Mouse (Mus musculus): Measurements from ENCODE around the gene Swsap1. TPM values are rescaled to one million over a fixed set of nuclear protein-coding genes. Genes with fewer than 3 reads are reported as not detected.

Swsap1 gene
- polyA plus RNA-seq, 1 experiment from 2014 or later, result 6.9 TPM

DNA sequence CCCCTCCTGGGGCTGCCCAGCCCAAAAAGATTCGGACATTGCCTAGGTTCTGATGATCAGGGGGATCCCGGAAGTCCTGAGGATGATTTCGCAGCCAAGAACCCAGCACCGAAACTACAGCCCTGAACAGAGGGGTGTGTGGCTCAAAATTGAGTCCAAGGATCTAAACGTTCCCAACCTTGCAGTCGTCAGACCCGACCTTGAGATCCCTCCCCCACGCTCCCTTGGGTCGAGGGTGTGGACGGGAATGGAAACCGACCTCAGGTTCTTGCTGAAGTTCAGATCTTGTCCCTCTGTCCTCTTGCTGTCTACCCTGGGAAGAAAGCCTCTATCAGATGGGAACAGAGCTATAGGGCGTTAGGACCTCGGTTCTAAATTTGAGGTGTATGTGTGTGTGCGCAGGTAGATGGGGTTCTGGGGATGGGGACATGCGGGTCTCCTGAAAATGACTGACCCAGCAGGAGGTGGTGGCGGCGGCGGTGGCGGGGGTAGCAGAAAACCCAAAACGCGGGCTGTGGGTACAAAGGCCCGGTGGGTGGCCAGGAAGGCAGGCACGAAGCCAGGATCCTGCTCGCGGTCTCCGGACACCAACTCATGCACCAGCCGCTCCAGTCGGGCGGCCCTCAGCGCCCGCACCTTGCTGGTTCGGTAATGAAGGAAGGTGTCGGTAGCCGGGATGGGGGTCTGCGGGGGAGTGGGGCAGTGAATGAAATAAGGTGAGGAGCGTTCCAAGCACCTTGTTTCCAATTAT, 32.2 kb downstream of the Swsap1 start:
- H3K27me3 ChIP-seq (ENCODE audit: insufficient read depth, poor library complexity, severe bottlenecking), result peaks cover 100% of the 10 kb centered on the region
- 5% methylated on average over 36 of the region's 36 CpGs for WGBS
- no peaks in the 10 kb centered on the region for H3K36me3 ChIP-seq
- no peaks in the 10 kb centered on the region for H3K9me3 ChIP-seq
- no peak for DNase-seq (ENCODE audit: low spot score)
- H3K4me1 ChIP-seq, result peaks cover 24% of the 10 kb centered on the region
- H3K4me3 ChIP-seq, result peak overlapping the region; percentile 64
- no peak overlapping the region for H3K27ac ChIP-seq

DNA sequence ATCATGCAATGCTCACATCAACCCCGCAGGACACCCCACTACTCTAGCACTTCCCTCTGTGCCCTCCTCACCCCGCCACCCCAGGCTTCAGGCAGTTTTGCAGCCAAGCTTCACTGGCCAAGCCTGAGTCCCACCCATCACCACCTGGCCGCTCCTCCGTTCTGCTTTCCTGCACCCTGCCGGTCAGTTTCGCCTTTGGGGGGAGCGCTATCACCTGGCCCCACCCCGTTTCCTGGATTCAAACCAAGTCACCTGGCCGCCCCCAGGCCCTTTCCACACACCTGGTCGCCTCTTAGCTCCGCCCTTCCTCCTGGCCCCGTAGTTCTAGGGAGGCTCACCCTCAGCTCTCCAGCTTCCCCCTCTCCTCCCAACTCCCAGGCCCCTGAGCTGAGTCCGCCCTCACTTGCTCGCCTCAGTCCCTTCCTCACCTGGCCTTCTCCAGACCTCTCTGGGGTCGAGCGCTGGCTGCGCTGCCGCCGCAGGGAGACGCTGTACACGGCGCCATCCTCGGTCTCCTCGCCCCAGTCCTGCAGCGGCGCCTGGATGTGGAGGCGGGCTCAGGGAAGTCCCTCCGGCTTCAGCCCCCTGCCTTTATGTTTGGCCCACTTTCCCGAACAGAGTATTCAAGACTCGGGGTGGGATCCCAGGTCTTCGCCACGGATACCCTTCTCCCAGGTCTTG, 33.0 kb downstream of the Swsap1 start:
- Histone ChIP-seq H3K27ac (no peak overlapping the region; the same call in 1 of the 2 replicates), H3K4me1 (peaks cover 24% of the 10 kb centered on the region), H3K4me3 (peak overlapping the region; percentile 64), H3K36me3 (no peaks in the 10 kb centered on the region), H3K27me3 (ENCODE audit: insufficient read depth, poor library complexity, severe bottlenecking) (peaks cover 100% of the 10 kb centered on the region), H3K9me3 (no peaks in the 10 kb centered on the region)
- no peak for DNase-seq (ENCODE audit: low spot score)
- WGBS, result 2% methylated on average over 32 of the region's 32 CpGs

GRCm38 (mm10) chr9:21989230-21990110, 33.9 kb downstream of the Swsap1 start, which contains the start of gene Rgl3:
Rgl3 (minus strand) TSS chr9:21989446.
- H3K36me3 ChIP-seq, result no peaks in the 10 kb centered on the region
- H3K27ac ChIP-seq, result no peak within 1 kb of the TSS; the same call in 1 of the 2 replicates
- whole genome bisulfite sequencing, result 2% methylated on average over 42 of the region's 42 CpGs

GRCm38 (mm10) chr9:21992227-21992626, 36.7 kb downstream of the Swsap1 start:
- Histone ChIP-seq H3K4me1 (peaks cover 24% of the 10 kb centered on the region), H3K27me3 (ENCODE audit: insufficient read depth, poor library complexity, severe bottlenecking) (peaks cover 80% of the 10 kb centered on the region), H3K9me3 (no peaks in the 10 kb centered on the region), H3K36me3 (no peaks in the 10 kb centered on the region), H3K4me3 (no peak overlapping the region), H3K27ac (no peak overlapping the region)
- no peak for DNase-seq (ENCODE audit: low spot score)
- WGBS, result 79% methylated on average over 4 of the region's 4 CpGs

More at GRCm38 (mm10) chr9:21989230-21990110, 33.9 kb downstream of the Swsap1 start, which contains the start of gene Rgl3:
- Histone ChIP-seq H3K4me1 (peaks cover 24% of the 10 kb centered on the region), H3K9me3 (no peaks in the 10 kb centered on the region), H3K4me3 (peak within 1 kb of the TSS; percentile 64), H3K27me3 (ENCODE audit: insufficient read depth, poor library complexity, severe bottlenecking) (peaks cover 99% of the 10 kb centered on the region)
- no peak for DNase-seq (ENCODE audit: low spot score)

- Histone ChIP-seq H3K4me3 (no peak overlapping the region), H3K9me3 (no peaks in the 10 kb centered on the region), H3K27ac (no peak overlapping the region), H3K27me3 (ENCODE audit: insufficient read depth, poor library complexity, severe bottlenecking) (peaks cover 47% of the 10 kb centered on the region), H3K36me3 (no peaks in the 10 kb centered on the region), H3K4me1 (no peaks in the 10 kb centered on the region)
- no peak for DNase-seq (ENCODE audit: low spot score)
- 80% methylated on average over 3 of the region's 3 CpGs for WGBS
These were observed 40.8 kb downstream of the Swsap1 start for GRCm38 (mm10) chr9:21996178-21996867.

- Histone ChIP-seq H3K4me3 (no peak overlapping the region), H3K36me3 (peaks cover 14% of the 10 kb centered on the region), H3K4me1 (peaks cover 24% of the 10 kb centered on the region), H3K9me3 (no peaks in the 10 kb centered on the region), H3K27ac (no peak overlapping the region), H3K27me3 (ENCODE audit: insufficient read depth, poor library complexity, severe bottlenecking) (peaks cover 8% of the 10 kb centered on the region; the same call in 1 of the 2 replicates)
- 83% methylated on average over 6 of the region's 6 CpGs for WGBS
- no peak for DNase-seq (ENCODE audit: low spot score)
These were observed 44.7 kb downstream of the Swsap1 start for GRCm38 (mm10) chr9:22000296-22000695.

- H3K4me3 ChIP-seq, result no peak overlapping the region
- WGBS, result 89% methylated on average over 4 of the region's 4 CpGs
- no peaks in the 10 kb centered on the region for H3K9me3 ChIP-seq
- peaks cover 8% of the 10 kb centered on the region; the same call in 1 of the 2 replicates for H3K27me3 ChIP-seq (ENCODE audit: insufficient read depth, poor library complexity, severe bottlenecking)
- no peak overlapping the region for H3K27ac ChIP-seq
- H3K4me1 ChIP-seq, result peaks cover 24% of the 10 kb centered on the region
- H3K36me3 ChIP-seq, result peaks cover 27% of the 10 kb centered on the region
- DNase-seq (ENCODE audit: low spot score), result no peak
These were observed 46.1 kb downstream of the Swsap1 start for GRCm38 (mm10) chr9:22001633-22002032.

DNA sequence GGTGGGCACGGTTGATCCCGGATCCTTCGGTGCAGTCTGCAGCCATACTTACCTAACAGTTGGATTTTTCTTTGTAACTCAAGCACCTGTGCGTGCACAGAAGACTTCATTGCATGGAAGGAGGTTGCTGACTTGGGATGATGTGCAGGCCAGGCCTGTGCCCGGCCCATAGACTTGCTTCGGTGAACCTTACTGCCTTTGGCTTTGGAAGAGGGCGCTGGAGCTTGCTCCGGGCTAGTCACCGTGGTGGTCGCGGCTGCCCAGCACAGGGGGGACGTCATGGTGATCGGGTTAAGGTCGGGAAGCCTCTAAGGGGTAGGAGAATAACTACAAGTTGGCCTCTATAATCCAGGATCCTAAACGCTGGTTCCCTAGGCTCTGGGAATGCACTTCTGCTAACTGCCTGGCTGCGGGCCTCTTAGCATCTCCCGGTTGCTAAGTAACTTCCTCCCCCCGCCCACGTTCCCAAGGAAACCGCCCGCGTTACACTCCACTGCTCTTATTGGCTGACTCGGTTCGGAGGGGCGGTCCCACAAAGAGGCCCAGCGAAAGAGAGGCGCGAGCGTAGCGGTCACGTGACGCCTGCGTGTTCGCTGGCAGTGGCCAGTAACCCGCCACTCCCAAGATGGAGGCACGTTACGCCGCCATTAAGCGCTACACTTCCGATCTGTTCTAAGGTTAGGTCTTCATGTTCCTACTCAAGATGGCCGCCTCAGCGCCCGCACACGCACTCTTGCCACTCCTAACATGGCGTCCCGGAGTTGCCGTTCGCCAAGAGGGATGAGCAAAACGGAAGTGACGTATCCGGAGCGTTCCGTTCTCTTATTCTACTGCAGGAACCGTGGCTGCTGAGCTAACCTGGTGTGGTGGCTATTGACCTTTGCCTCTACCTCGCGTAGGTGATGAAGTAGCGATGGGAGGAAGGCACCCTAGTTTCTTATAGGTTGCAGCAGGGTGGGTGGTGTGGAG, 46.9 kb downstream of the Swsap1 start, which contains the start of the genes Ccdc151 and Prkcsh:
Gene Ccdc151, minus strand, starts transcription at position 441 of the 969 bp plus-strand sequence.
Gene Prkcsh, plus strand, starts transcription at position 613 of the 969 bp plus-strand sequence.
- peak; percentile 100 for DNase-seq (ENCODE audit: low spot score)
- H3K27ac ChIP-seq, result peak within 1 kb of the TSS; percentile 87
- peaks cover 8% of the 10 kb centered on the region; the same call in 1 of the 2 replicates for H3K27me3 ChIP-seq (ENCODE audit: insufficient read depth, poor library complexity, severe bottlenecking)
- peaks cover 36% of the 10 kb centered on the region for H3K36me3 ChIP-seq
- 7% methylated on average over 57 of the region's 57 CpGs for WGBS
- H3K4me3 ChIP-seq, result peak within 1 kb of the TSS; percentile 83
- no peaks in the 10 kb centered on the region for H3K9me3 ChIP-seq
- peaks cover 24% of the 10 kb centered on the region for H3K4me1 ChIP-seq

DNA sequence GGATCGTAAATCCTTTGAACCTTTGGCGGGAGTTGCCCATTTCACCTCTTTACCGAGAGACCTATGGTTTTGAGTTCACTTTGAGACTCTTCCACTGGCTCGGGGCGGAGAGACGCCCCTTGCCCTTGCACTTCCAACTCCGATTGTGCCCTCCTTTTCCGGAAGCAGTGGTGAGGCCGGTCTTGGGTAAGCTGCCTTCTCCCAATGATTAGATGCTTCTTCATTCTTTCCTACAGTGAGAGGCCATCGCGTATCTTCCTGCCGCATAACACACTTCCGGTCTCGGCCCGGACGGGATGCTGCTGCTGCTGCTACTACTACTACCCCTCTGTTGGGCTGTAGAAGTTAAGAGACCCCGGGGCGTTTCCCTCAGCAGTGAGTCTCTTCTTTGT, 47.6 kb downstream of the Swsap1 start:
- Histone ChIP-seq H3K4me3 (peak overlapping the region; percentile 83), H3K27ac (peak overlapping the region; percentile 87), H3K36me3 (peaks cover 43% of the 10 kb centered on the region), H3K4me1 (peaks cover 24% of the 10 kb centered on the region), H3K9me3 (no peaks in the 10 kb centered on the region), H3K27me3 (ENCODE audit: insufficient read depth, poor library complexity, severe bottlenecking) (peaks cover 2% of the 10 kb centered on the region; the same call in 1 of the 2 replicates)
- peak; percentile 83 for DNase-seq (ENCODE audit: low spot score)
- under 1% methylated on average over 18 of the region's 18 CpGs for WGBS

- WGBS, result 92% methylated on average over 12 of the region's 12 CpGs
- H3K36me3 ChIP-seq, result peaks cover 57% of the 10 kb centered on the region
- no peaks in the 10 kb centered on the region for H3K27me3 ChIP-seq (ENCODE audit: insufficient read depth, poor library complexity, severe bottlenecking)
- H3K9me3 ChIP-seq, result no peaks in the 10 kb centered on the region
- no peak for DNase-seq (ENCODE audit: low spot score)
- H3K27ac ChIP-seq, result no peak overlapping the region; the same call in 1 of the 2 replicates
- peak overlapping the region; percentile 83; the same call in 1 of the 2 replicates for H3K4me3 ChIP-seq
- peaks cover 24% of the 10 kb centered on the region for H3K4me1 ChIP-seq
These were observed 49.0 kb downstream of the Swsap1 start for GRCm38 (mm10) chr9:22004546-22004945.

Data from heart, embryonic 10.5 days (tissue).